Mouse (Mus musculus) stomach, embryonic 14.5 days (tissue): ENCODE results near the gene Zfp575. TPM values are rescaled to one million over a fixed set of nuclear protein-coding genes. Genes with fewer than 3 reads are reported as not detected.
"Not testable (repeated sequence)": the region's sequence is repeated elsewhere in the genome, so short reads cannot be mapped to it uniquely, and the experiment has no call there.

Experiments
- ATAC-seq: fragments of 200-750 bp; cut with Nextera tagmentation; 2 replicates; pipeline ENCODE4 v1.8.0; 2017; ENCODE audit warnings: low read depth, moderate TSS enrichment; ENCODE audit not compliant: insufficient number of reproducible peaks, insufficient read depth, low FRiP score
- H3K27ac ChIP-seq: fragments of 300-500 bp; sonication (generic); 2 replicates; pipeline ENCODE4 v1.5.1; 2014; ENCODE audit warnings: mild to moderate bottlenecking, low read length, moderate library complexity, mixed read lengths
- H3K27me3 ChIP-seq: fragments of 300-500 bp; sonication (generic); 2 replicates; pipeline ENCODE4 v1.6.1; 2014; ENCODE audit warnings: low read length, control low read depth, mixed read lengths; ENCODE audit not compliant: control insufficient read depth, insufficient read depth
- H3K36me3 ChIP-seq: fragments of 300-500 bp; sonication (generic); 2 replicates; pipeline ENCODE4 v1.6.1; 2014; ENCODE audit warnings: mild to moderate bottlenecking, control low read depth, low read length, moderate library complexity, mixed read lengths; ENCODE audit not compliant: control insufficient read depth, insufficient read depth
- H3K4me1 ChIP-seq: fragments of 300-500 bp; sonication (generic); 2 replicates; pipeline ENCODE4 v1.6.1; 2014; ENCODE audit warnings: low read length, control low read depth, mixed read lengths; ENCODE audit not compliant: control insufficient read depth, insufficient read depth
- H3K4me2 ChIP-seq: fragments of 300-500 bp; sonication (generic); replicated peaks from 2 replicates; pipeline ENCODE4 v1.6.1; 2014; ENCODE audit warnings: low read depth, low read length, control low read depth
- H3K4me3 ChIP-seq: fragments of 300-500 bp; sonication (generic); 2 replicates; pipeline ENCODE4 v1.5.1; 2014; ENCODE audit warnings: low read depth, low read length, control low read depth
- H3K9ac ChIP-seq: fragments of 300-500 bp; sonication (generic); replicated peaks from 2 replicates; pipeline ENCODE4 v1.6.1; 2014; ENCODE audit warnings: low read depth, mild to moderate bottlenecking, control low read depth, low read length, moderate library complexity, mixed read lengths
- H3K9me3 ChIP-seq: fragments of 300-500 bp; sonication (generic); 2 replicates; pipeline ENCODE4 v1.6.1; 2016; ENCODE audit warnings: low read depth, low read length, control low read depth; ENCODE audit not compliant: control insufficient read depth
- WGBS: fragments of 180-500 bp; shearing (Covaris S2); extraction: QIAGEN DNeasy Blood & Tissue Kit; methylation state at CpG from one replicate; pipeline ENCODE4 v1.1.7; 2014; 5-methylcytosine and 5-hydroxymethylcytosine counted together
- polyA plus RNA-seq: library from polyadenylated mRNA; unstranded; fragments of >200 nt; fragmentation: Nextera tagmentation; extraction: Ambion mirVana; gene quantifications from 2 replicates; pipeline ENCODE4 v1.2.1, GENCODE M21; 2014

Gene Zfp575
- polyA plus RNA-seq, 1 experiment from 2014 or later: 4.0 TPM

DNA sequence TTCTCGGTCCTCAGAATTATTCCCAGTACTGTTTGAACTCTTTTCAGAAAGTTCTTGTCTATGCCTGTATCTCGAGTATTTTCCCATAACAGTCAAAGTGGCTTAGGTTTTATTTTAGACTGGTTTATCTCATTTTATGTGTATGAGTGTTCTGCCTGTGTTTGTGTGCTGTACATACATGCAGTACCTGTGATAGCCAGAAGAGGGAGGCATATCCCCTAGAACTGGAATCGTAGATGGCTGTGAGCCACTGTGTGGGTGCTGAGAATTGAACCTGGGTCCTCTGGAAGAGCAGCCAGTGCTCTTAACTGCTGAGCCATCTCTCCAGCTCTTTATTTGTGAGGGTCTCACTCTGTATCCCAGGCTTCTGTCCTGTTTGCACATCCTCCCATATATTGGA, 33.8 kb upstream of the Zfp575 start:
- 88% methylated on average over 3 of the region's 3 CpGs for WGBS
- no peak overlapping the region for H3K9ac ChIP-seq
- no peaks in the 10 kb centered on the region for H3K27me3 ChIP-seq
- no peaks in the 10 kb centered on the region for H3K4me1 ChIP-seq
- ATAC-seq: no peak
- no peak overlapping the region for H3K4me3 ChIP-seq
- no peak overlapping the region for H3K27ac ChIP-seq
- H3K36me3 ChIP-seq: no peaks in the 10 kb centered on the region; the same call in 1 of the 2 replicates
- H3K9me3 ChIP-seq: no peaks in the 10 kb centered on the region
- no peak overlapping the region for H3K4me2 ChIP-seq

DNA sequence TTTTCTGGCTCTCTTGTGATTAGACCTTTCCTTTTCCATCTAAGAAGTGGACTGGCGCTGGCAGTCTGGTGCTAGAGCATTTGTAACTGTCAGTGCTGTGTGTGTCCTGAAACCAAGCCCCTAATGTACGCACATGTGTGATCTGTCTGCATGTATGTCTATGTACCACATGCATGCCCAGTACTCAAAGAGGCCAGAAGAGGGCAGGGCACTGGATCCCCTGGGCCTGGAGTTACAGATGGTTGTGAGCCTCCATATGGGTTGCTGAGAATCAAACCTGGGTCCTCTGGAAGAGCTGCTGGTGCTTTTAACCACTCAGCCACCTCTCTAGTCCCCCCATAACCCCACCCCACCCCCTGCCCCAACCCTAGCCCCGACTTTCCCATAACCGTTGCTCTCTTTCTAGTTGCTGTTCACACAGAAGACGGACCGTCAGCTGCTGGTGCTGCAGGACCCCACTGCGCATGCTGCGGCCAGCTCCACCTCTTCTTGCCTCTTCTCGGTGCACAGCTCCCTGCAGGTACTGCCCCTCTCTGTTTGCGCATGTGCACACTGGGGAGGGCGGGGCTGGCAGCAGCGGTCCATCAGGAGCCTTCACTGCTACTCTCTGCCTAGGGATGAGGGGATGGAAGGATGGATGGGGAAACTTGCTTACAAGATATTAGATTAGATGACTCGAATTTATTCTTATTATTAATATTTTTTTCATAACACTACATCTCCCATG, 32.4 kb upstream of the Zfp575 start:
- Histone ChIP-seq H3K36me3 (no peaks in the 10 kb centered on the region; the same call in 1 of the 2 replicates), H3K27me3 (no peaks in the 10 kb centered on the region), H3K27ac (no peak overlapping the region), H3K4me1 (no peaks in the 10 kb centered on the region), H3K9me3 (no peaks in the 10 kb centered on the region), H3K9ac (no peak overlapping the region), H3K4me3 (no peak overlapping the region), H3K4me2 (no peak overlapping the region)
- no peak for ATAC-seq
- WGBS: 55% methylated on average over 13 of the region's 13 CpGs

DNA sequence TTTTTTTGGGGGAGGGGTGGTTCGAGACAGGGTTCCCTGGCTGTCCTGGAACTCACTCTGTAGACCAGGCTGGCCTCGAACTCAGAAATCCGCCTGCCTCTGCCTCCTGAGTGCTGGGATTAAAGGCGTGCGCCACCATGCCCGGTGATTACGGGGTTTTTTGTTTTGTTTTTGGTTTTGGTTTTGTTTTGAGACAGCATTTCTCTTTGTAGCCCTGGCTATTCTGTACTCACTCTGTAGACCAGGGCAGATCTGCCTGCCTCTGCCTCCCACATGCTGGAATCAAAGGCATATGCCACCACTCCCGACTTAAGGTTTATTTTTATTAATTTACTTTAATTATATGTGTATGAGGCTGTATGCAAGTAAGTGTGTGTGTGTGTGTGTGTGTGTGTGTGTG, 30.9 kb upstream of the Zfp575 start:
- H3K36me3 ChIP-seq, H3K9ac ChIP-seq, ATAC-seq, H3K27me3 ChIP-seq, H3K4me3 ChIP-seq, H3K4me2 ChIP-seq, H3K27ac ChIP-seq, H3K4me1 ChIP-seq, H3K9me3 ChIP-seq: not testable (repeated sequence)
- 93% methylated on average over 8 of the region's 8 CpGs for WGBS

DNA sequence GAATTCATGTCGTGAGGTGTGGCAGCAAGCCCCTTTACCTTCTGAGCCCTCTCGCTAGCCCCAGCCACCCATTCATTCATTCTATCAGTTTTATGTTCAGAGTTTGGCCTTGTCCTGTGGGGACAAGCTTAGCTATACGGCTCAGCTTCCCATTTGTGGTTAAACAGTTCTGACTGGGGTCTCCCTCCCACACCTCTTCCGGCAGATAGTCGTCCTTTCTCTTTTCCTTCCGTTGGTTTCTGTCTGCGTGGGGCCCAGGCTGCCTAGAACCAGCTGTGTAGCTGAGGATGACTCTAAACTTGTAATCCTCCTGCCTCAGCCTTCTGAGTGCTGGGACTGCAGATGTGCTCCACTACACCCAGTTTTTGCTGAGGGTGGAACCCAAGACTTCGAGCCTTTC, 30.3 kb upstream of the Zfp575 start:
- Histone ChIP-seq H3K9me3 (no peaks in the 10 kb centered on the region), H3K4me3 (no peak overlapping the region), H3K4me1 (no peaks in the 10 kb centered on the region), H3K27me3 (peaks cover 5% of the 10 kb centered on the region; the same call in 1 of the 2 replicates), H3K4me2 (no peak overlapping the region), H3K27ac (no peak overlapping the region), H3K36me3 (no peaks in the 10 kb centered on the region; the same call in 1 of the 2 replicates), H3K9ac (no peak overlapping the region)
- ATAC-seq: no peak
- 81% methylated on average over 8 of the region's 8 CpGs for WGBS

DNA sequence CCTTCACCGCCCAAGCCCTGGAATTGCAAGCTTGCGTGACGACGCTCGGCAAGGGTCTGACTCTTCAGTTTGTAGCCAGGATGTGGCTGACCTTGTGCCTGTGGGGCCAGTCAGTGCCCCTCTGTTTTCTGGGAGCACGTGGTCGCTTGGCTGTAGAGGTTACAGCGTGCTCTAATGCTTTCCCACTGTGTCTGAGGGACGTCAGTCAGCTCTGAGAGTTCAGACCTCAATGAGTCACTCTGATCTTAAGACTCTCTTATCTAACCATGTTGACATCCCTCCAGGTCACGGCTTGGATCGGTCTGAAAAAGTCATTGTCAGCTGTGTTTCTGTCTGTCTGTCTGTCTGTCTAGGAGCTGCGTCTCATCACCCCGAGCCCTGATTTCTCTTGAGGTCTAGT, 27.4 kb upstream of the Zfp575 start:
- Histone ChIP-seq H3K27me3 (peaks cover 19% of the 10 kb centered on the region; the same call in 1 of the 2 replicates), H3K9ac (no peak overlapping the region), H3K4me2 (no peak overlapping the region), H3K36me3 (no peaks in the 10 kb centered on the region; the same call in 1 of the 2 replicates), H3K9me3 (no peaks in the 10 kb centered on the region), H3K4me1 (peaks cover 12% of the 10 kb centered on the region; the same call in 1 of the 2 replicates), H3K4me3 (no peak overlapping the region), H3K27ac (no peak overlapping the region)
- ATAC-seq: no peak
- 69% methylated on average over 13 of the region's 13 CpGs for WGBS

DNA sequence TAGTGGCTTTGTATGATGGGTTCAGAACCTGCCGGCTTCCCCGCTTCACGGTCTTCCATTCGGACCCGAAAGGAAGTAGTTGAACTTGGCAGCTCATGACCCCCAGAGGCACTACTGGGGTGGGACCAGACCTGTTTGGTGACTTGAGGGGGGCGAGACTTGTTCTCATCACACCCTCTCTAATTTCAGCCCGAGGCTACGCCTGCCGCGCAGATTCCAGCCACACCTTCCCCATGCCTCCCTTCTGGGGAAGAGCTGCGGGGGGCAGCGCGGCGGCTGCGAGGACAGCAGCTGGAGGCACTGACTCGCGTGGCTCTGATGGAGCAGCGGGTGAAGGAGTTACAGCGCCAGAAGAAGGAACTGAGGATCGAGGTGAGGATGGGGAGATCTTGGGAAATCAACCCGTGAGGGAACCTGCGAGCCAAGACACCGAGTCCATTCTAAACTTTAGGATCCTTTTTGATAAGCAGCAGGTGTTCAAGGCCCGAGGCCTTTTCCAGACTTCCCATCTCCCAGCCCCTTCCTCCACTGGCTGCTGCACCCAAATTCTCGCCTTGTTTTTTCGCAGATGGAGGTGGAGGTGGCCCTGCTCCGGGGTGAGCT, 25.0 kb upstream of the Zfp575 start:
- H3K36me3 ChIP-seq: no peaks in the 10 kb centered on the region; the same call in 1 of the 2 replicates
- peak overlapping the region; percentile 43 for H3K4me3 ChIP-seq
- H3K27me3 ChIP-seq: peaks cover 19% of the 10 kb centered on the region; the same call in 1 of the 2 replicates
- H3K27ac ChIP-seq: no peak overlapping the region
- H3K9ac ChIP-seq: no peak overlapping the region
- 4% methylated on average over 27 of the region's 27 CpGs for WGBS
- H3K4me2 ChIP-seq: peak overlapping the region; percentile 40
- no peaks in the 10 kb centered on the region for H3K9me3 ChIP-seq
- H3K4me1 ChIP-seq: peaks cover 12% of the 10 kb centered on the region; the same call in 1 of the 2 replicates
- no peak for ATAC-seq

DNA sequence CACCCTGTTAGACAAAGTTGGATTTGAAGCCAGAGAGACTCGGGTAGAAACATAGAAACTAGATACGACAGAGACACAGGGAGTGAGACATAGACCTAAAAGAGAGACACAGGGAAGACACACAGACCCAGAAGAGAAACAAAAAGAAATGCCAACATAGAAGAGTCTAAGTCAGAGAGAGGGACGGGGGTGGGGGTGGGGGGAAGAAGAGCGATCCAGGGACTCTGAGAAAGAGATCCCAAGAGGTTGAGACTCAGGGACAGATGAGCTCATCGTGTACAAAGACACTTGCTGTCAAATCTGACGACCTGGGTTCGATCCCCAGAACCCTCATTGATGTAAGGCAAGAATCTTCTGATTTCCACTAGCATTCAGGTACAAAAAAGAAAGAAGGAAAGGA, 24.3 kb upstream of the Zfp575 start:
- Histone ChIP-seq H3K4me2 (peak overlapping the region; percentile 78), H3K36me3 (no peaks in the 10 kb centered on the region), H3K4me3 (peak overlapping the region; percentile 43), H3K27me3 (peaks cover 19% of the 10 kb centered on the region; the same call in 1 of the 2 replicates), H3K4me1 (peaks cover 12% of the 10 kb centered on the region; the same call in 1 of the 2 replicates), H3K9ac (0 out of 2 replicates have a peak overlapping the region, but pooled peaks have one; percentile 18), H3K9me3 (no peaks in the 10 kb centered on the region), H3K27ac (no peak overlapping the region)
- no peak for ATAC-seq
- WGBS: 9% methylated on average over 7 of the region's 7 CpGs

DNA sequence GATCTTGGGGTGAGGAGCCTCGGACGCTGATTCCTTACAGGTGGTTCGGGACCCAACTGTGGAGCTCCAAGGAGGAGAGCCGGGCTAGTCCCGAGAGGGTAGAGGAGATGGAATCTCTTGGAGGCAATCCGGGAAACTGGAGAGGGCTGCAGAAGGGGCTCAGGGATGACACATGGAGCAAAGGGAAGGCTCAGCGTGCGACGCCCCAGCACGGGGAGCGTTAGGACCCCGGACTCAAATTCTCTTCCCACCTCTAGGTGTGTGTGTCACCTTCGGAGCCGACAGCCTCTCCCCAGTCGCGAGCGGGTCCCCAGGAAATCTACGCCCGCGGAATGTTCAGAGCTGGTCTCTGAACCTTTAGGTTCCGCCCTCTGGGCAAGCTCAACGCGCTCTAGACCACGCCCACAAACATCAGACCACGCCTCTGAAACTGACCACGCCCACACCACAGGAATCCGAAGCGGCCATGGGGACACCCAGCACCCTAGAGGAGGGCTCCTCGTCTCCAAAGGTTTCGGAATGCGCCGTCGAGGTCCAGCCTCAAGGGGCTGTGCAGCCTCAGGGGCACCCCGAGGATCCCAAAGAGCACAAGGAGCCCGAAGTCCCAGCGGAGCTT, 23.5 kb upstream of the Zfp575 start:
- H3K4me2 ChIP-seq: peak overlapping the region; percentile 78
- under 1% methylated on average over 36 of the region's 36 CpGs for WGBS
- H3K9me3 ChIP-seq: no peaks in the 10 kb centered on the region
- peaks cover 12% of the 10 kb centered on the region; the same call in 1 of the 2 replicates for H3K4me1 ChIP-seq
- peak overlapping the region; percentile 43 for H3K4me3 ChIP-seq
- no peaks in the 10 kb centered on the region for H3K36me3 ChIP-seq
- H3K27me3 ChIP-seq: peaks cover 19% of the 10 kb centered on the region; the same call in 1 of the 2 replicates
- H3K9ac ChIP-seq: 0 out of 2 replicates have a peak overlapping the region, but pooled peaks have one; percentile 25
- H3K27ac ChIP-seq: peak overlapping the region; percentile 82
- ATAC-seq: peak; percentile 66
